Mouse (Mus musculus): ENCODE measurements at regions not wholly inside any gene's neighbourhood (a gene's known extent, or its start where the extent isn't known, plus 50 kb on each side); places are given as distances from the start of the nearest gene placed in this dataset.

- TF ChIP-seq CTCF (IDR thresholded peaks at IDR 0.05; ENCODE audit: insufficient read depth, low read depth, low read length) (no peak), POLR2A (IDR thresholded peaks at IDR 0.05; ENCODE audit: insufficient read depth, low read depth, low read length) (no peak)
Measured at GRCm38 (mm10) chr15:37062585-37062984, 55.0 kb upstream of the Zfp706 start.

Measured in olfactory bulb, adult 2 months (tissue).